Mouse (Mus musculus): ENCODE data around the gene Ccdc80.

DNA sequence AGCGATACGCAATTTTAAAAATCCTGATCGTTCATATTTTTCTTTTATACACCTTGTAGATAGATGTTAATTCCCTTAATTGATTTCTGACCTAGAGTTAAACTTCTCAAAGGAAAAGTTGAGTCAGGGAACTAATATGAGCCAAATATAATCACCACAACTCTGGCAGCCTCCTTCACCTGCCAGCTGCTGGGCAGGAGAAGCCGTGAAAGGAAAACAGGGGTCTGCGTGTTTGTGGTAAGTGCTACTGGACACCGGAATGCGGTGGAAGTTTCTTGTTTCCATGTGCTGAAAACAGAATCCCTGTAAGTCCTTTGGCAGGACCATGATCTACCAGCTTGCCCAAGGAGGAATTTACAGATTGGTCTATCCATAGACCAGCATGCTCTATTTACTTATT is 36.0 kb upstream of the Ccdc80 start:
- TF ChIP-seq CTCF (IDR thresholded peaks at IDR 0.05; ENCODE audit: borderline replicate concordance, insufficient read depth, low read length) (no peak), POLR2A (IDR thresholded peaks at IDR 0.05; ENCODE audit: low read depth, low read length) (no peak)

Data from embryonic fibroblast, embryonic 13.5 days (primary cell).